Comparison of ENCODE assay signal across 7 mouse cellular contexts in genomic region chr17:49029556-49030268, GRCm38 (mm10).
A peak's percentile ranks its signal among the peaks of the same experiment; 100 is the strongest.
DNase-seq lines count a peak whose midpoint lies in the region; ATAC-seq and TF ChIP-seq lines count a peak whose summit lies in the region.

No protein-coding gene starts in this region.

- intact Hi-C loops in left cerebral cortex, postnatal 4 days (cut with DNase I), result no loop called here

- peaks cover 63% of the 10 kb centered on the region for H3K4me1 ChIP-seq in E14TG2a.4 (replicated peaks; ENCODE audit: low read depth, low read length)
- H3K4me1 ChIP-seq in forebrain, embryonic 15.5 days, result peaks cover 17% of the 10 kb centered on the region; the same call in 1 of the 2 replicates
- peaks cover 29% of the 10 kb centered on the region for H3K4me1 ChIP-seq in hindbrain, embryonic 15.5 days (replicated peaks)

- H3K27me3 ChIP-seq in E14TG2a.4 (ENCODE audit: insufficient read depth, low read length), result peaks cover 1% of the 10 kb centered on the region; the same call in 1 of the 2 replicates
- no peaks in the 10 kb centered on the region for H3K27me3 ChIP-seq in forebrain, embryonic 15.5 days
- H3K27me3 ChIP-seq in hindbrain, embryonic 15.5 days, result no peaks in the 10 kb centered on the region
- no peaks in the 10 kb centered on the region for H3K27me3 ChIP-seq in splenic B cell, adult 2 months (ENCODE audit: control insufficient read depth, insufficient read depth, low read length, poor library complexity, severe bottlenecking)

- H3K27ac ChIP-seq in forebrain, embryonic 15.5 days (replicated peaks), result no peak overlapping the region
- no peak overlapping the region for H3K27ac ChIP-seq in hindbrain, embryonic 15.5 days (replicated peaks)

- H3K9me3 ChIP-seq in E14TG2a.4 (ENCODE audit: low read length), result no peaks in the 10 kb centered on the region
- no peaks in the 10 kb centered on the region for H3K9me3 ChIP-seq in forebrain, embryonic 15.5 days
- H3K9me3 ChIP-seq in hindbrain, embryonic 15.5 days, result no peaks in the 10 kb centered on the region

- no peak for TF ChIP-seq CTCF in E14TG2a.4 (conservative IDR thresholded peaks at IDR 0.05; ENCODE audit: low read length)

- ATAC-seq in forebrain, embryonic 15.5 days (replicated peaks), result peak; percentile 47
- ATAC-seq in hindbrain, embryonic 15.5 days (ENCODE audit: low FRiP score, low read depth), result peak; percentile 52
- ATAC-seq in megakaryocyte progenitor cell, adult 5-6 weeks (replicated peaks; ENCODE audit: poor library complexity), result peak; percentile 97

- 28% methylated on average over 11 of the region's 11 CpGs for WGBS in forebrain, embryonic 15.5 days
- WGBS in hindbrain, embryonic 15.5 days, result 36% methylated on average over 11 of the region's 11 CpGs

- peak; percentile 95 for DNase-seq in ZHBTc4 (ENCODE audit: low read depth, low spot score)
- DNase-seq in left cerebral cortex, postnatal 4 days, result peak; percentile 52
- peak; percentile 2 for DNase-seq in splenic B cell, adult 2 months (ENCODE audit: low read depth, low spot score)

- no peak overlapping the region for H3K4me2 ChIP-seq in forebrain, embryonic 15.5 days (replicated peaks)
- no peak overlapping the region for H3K4me2 ChIP-seq in hindbrain, embryonic 15.5 days

- no peaks in the 10 kb centered on the region for H3K36me3 ChIP-seq in E14TG2a.4 (ENCODE audit: insufficient read depth, low read length)
- no peaks in the 10 kb centered on the region for H3K36me3 ChIP-seq in forebrain, embryonic 15.5 days
- H3K36me3 ChIP-seq in hindbrain, embryonic 15.5 days, result no peaks in the 10 kb centered on the region
- no peaks in the 10 kb centered on the region for H3K36me3 ChIP-seq in splenic B cell, adult 2 months (ENCODE audit: control insufficient read depth, insufficient read depth, low read length, poor library complexity, severe bottlenecking)

- H3K9ac ChIP-seq in forebrain, embryonic 15.5 days (replicated peaks), result no peak overlapping the region
- no peak overlapping the region for H3K9ac ChIP-seq in hindbrain, embryonic 15.5 days

- H3K4me3 ChIP-seq in E14TG2a.4 (replicated peaks; ENCODE audit: low read length), result peak overlapping the region; percentile 59
- no peak overlapping the region for H3K4me3 ChIP-seq in forebrain, embryonic 15.5 days
- no peak overlapping the region for H3K4me3 ChIP-seq in hindbrain, embryonic 15.5 days

Comparison
In these comparisons a context has a peak if more than half of its experiments do, and no peak if none do; other contexts are left out.
1. DNase-seq: peak in every context shown above with its lines; median percentile 95 in ZHBTc4; 52 in left cerebral cortex, postnatal 4 days; 2 in splenic B cell, adult 2 months.
2. ATAC-seq: peak in every context shown above with its lines; median percentile 97 in megakaryocyte progenitor cell, adult 5-6 weeks; 52 in hindbrain, embryonic 15.5 days; 47 in forebrain, embryonic 15.5 days.